Mouse (Mus musculus): ENCODE measurements at regions not wholly inside any gene's neighbourhood (a gene's known extent, or its start where the extent isn't known, plus 50 kb on each side); places are given as distances from the start of the nearest gene placed in this dataset.
"Not testable (repeated sequence)": the region's sequence is repeated elsewhere in the genome, so short reads cannot be mapped to it uniquely, and the experiment has no call there.

DNA sequence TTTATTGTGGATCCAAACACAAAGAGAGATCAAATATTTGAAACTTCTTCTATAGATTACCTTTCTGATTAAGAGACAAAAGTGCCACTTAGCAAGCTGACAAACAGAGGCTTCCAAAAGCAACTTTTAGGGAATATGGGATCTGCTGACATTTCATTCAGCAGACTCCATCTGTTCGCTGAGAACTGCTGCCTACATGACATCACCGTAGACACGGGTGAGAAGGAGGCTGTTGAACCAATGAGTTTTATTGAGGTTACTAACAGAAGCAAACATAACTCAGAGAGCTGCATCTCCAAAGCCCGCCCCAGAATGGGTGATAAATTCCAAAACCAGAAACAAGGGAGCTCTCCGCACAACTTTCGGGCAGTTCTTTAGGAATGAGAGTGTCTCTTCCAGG, 111.8 kb upstream of the Tmem106b start:
- no peak overlapping the region for H3K4me3 ChIP-seq (ENCODE audit: low read depth, low read length)
- H3K27ac ChIP-seq (replicated peaks), result no peak overlapping the region
- TF ChIP-seq CTCF (IDR thresholded peaks at IDR 0.05; ENCODE audit: low read depth), result no peak
- no peak for TF ChIP-seq EP300 (optimal IDR thresholded peaks at IDR 0.05)
- H3K4me1 ChIP-seq (replicated peaks; ENCODE audit: control insufficient read depth, insufficient read depth), result no peaks in the 10 kb centered on the region
- no peaks in the 10 kb centered on the region for H3K9me3 ChIP-seq (ENCODE audit: control insufficient read depth, low read length)
- no peaks in the 10 kb centered on the region for H3K36me3 ChIP-seq (ENCODE audit: control insufficient read depth, insufficient read depth, low read length)
- H3K9ac ChIP-seq (ENCODE audit: low read length), result no peak overlapping the region
- no peaks in the 10 kb centered on the region for H3K27me3 ChIP-seq (ENCODE audit: control insufficient read depth, insufficient read depth, low read length)
- ATAC-seq (ENCODE audit: low FRiP score, low TSS enrichment), result no peak
- no peak overlapping the region for H3K4me2 ChIP-seq (replicated peaks; ENCODE audit: low read depth)
- DNase-seq (ENCODE audit: low spot score), result no peak
- WGBS, result 67% methylated on average over 6 of the region's 6 CpGs

- H3K4me3 ChIP-seq (ENCODE audit: low read depth, low read length), result no peak overlapping the region
- H3K27ac ChIP-seq (replicated peaks), result no peak overlapping the region
- no peaks in the 10 kb centered on the region for H3K27me3 ChIP-seq (ENCODE audit: control insufficient read depth, insufficient read depth, low read length)
- H3K4me1 ChIP-seq (replicated peaks; ENCODE audit: control insufficient read depth, insufficient read depth), result no peaks in the 10 kb centered on the region
- ATAC-seq (ENCODE audit: low FRiP score, low TSS enrichment) (no peak), DNase-seq (ENCODE audit: low spot score) (no peak)
- no peaks in the 10 kb centered on the region for H3K36me3 ChIP-seq (ENCODE audit: control insufficient read depth, insufficient read depth, low read length)
- H3K9ac ChIP-seq (ENCODE audit: low read length), result no peak overlapping the region
- 63% methylated on average over 3 of the region's 3 CpGs for WGBS
- H3K4me2 ChIP-seq (replicated peaks; ENCODE audit: low read depth), result no peak overlapping the region
- TF ChIP-seq CTCF (IDR thresholded peaks at IDR 0.05; ENCODE audit: low read depth) (no peak), EP300 (optimal IDR thresholded peaks at IDR 0.05) (no peak)
- H3K9me3 ChIP-seq (ENCODE audit: control insufficient read depth, low read length), result no peaks in the 10 kb centered on the region
These were observed 157.9 kb upstream of the Tmem106b start for GRCm38 (mm10) chr6:12911610-12912009.

DNA sequence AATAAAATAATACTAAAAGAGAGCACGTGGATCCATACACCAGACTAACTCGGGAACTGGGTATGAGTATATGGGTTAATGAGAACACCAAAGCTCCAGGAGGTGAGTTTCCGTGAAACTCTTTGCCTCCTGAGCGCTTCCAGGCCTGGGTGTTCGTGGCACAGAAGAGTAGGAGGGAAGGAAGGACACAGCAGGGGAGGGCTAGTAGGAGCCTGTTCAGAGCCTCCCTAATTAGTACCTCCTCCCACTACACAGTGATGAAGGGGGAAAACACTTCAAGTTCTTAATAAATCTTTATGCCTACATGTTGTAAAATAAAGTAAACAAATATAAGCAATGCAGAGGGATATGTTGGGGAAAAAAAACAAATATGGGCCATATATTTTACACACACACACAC, 143.7 kb upstream of the Thsd7a start:
- no peak for TF ChIP-seq CTCF (IDR thresholded peaks at IDR 0.05; ENCODE audit: low read depth)
- TF ChIP-seq EP300 (optimal IDR thresholded peaks at IDR 0.05), result no peak
- H3K9ac ChIP-seq (ENCODE audit: low read length), result no peak overlapping the region
- no peak for ATAC-seq (ENCODE audit: low FRiP score, low TSS enrichment)
- no peak overlapping the region for H3K27ac ChIP-seq (replicated peaks)
- no peaks in the 10 kb centered on the region for H3K27me3 ChIP-seq (ENCODE audit: control insufficient read depth, insufficient read depth, low read length)
- DNase-seq (ENCODE audit: low spot score), result no peak
- no peaks in the 10 kb centered on the region for H3K4me1 ChIP-seq (replicated peaks; ENCODE audit: control insufficient read depth, insufficient read depth)
- WGBS, result 73% methylated on average over 5 of the region's 5 CpGs
- no peaks in the 10 kb centered on the region for H3K36me3 ChIP-seq (ENCODE audit: control insufficient read depth, insufficient read depth, low read length)
- H3K9me3 ChIP-seq (ENCODE audit: control insufficient read depth, low read length), result no peaks in the 10 kb centered on the region
- no peak overlapping the region for H3K4me2 ChIP-seq (replicated peaks; ENCODE audit: low read depth)
- no peak overlapping the region for H3K4me3 ChIP-seq (ENCODE audit: low read depth, low read length)

GRCm38 (mm10) chr6:12876947-12877346, 127.7 kb upstream of the Thsd7a start:
- not testable (repeated sequence) for DNase-seq (ENCODE audit: low spot score); H3K4me1 ChIP-seq (replicated peaks; ENCODE audit: control insufficient read depth, insufficient read depth); ATAC-seq (ENCODE audit: low FRiP score, low TSS enrichment); H3K4me2 ChIP-seq (replicated peaks; ENCODE audit: low read depth); H3K27me3 ChIP-seq (ENCODE audit: control insufficient read depth, insufficient read depth, low read length); H3K9me3 ChIP-seq (ENCODE audit: control insufficient read depth, low read length); H3K27ac ChIP-seq (replicated peaks); H3K9ac ChIP-seq (ENCODE audit: low read length); H3K36me3 ChIP-seq (ENCODE audit: control insufficient read depth, insufficient read depth, low read length); H3K4me3 ChIP-seq (ENCODE audit: low read depth, low read length)
- 77% methylated on average over 1 of the region's 1 CpGs for WGBS

DNA sequence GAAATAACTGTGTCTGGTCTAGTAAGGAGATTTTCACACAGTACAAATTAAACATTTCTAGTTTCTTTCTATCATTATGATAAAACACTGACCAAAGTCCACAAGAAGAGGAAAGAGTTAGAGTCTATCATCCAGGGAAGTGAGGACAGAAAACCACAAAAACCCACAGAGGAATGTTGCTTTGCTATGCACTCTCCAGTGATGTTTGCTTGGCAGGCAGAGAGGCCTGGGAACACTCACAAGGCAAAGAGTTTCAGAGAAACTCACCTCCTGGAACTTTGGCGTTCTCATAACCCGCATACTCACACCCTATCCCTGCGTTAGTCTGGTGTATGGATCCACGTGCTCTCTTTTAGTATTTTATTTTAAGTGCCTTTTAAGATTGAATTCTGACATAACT, 127.2 kb upstream of the Thsd7a start:
- Histone ChIP-seq H3K4me1 (replicated peaks; ENCODE audit: control insufficient read depth, insufficient read depth) (no peaks in the 10 kb centered on the region), H3K36me3 (ENCODE audit: control insufficient read depth, insufficient read depth, low read length) (no peaks in the 10 kb centered on the region), H3K4me2 (replicated peaks; ENCODE audit: low read depth) (no peak overlapping the region), H3K9me3 (ENCODE audit: control insufficient read depth, low read length) (no peaks in the 10 kb centered on the region), H3K4me3 (ENCODE audit: low read depth, low read length) (no peak overlapping the region), H3K9ac (ENCODE audit: low read length) (no peak overlapping the region), H3K27me3 (ENCODE audit: control insufficient read depth, insufficient read depth, low read length) (no peaks in the 10 kb centered on the region), H3K27ac (replicated peaks) (no peak overlapping the region)
- DNase-seq (ENCODE audit: low spot score) (no peak), ATAC-seq (ENCODE audit: low FRiP score, low TSS enrichment) (no peak)
- whole genome bisulfite sequencing, result 41% methylated on average over 4 of the region's 4 CpGs
- TF ChIP-seq CTCF (IDR thresholded peaks at IDR 0.05; ENCODE audit: low read depth) (no peak), EP300 (optimal IDR thresholded peaks at IDR 0.05) (no peak)

GRCm38 (mm10) chr6:12868251-12868650, 119.0 kb upstream of the Thsd7a start:
- Histone ChIP-seq H3K9me3 (ENCODE audit: control insufficient read depth, low read length) (no peaks in the 10 kb centered on the region), H3K9ac (ENCODE audit: low read length) (no peak overlapping the region), H3K4me2 (replicated peaks; ENCODE audit: low read depth) (no peak overlapping the region), H3K36me3 (ENCODE audit: control insufficient read depth, insufficient read depth, low read length) (no peaks in the 10 kb centered on the region), H3K27me3 (ENCODE audit: control insufficient read depth, insufficient read depth, low read length) (no peaks in the 10 kb centered on the region), H3K4me1 (replicated peaks; ENCODE audit: control insufficient read depth, insufficient read depth) (no peaks in the 10 kb centered on the region), H3K4me3 (ENCODE audit: low read depth, low read length) (no peak overlapping the region), H3K27ac (replicated peaks) (no peak overlapping the region)
- TF ChIP-seq EP300 (optimal IDR thresholded peaks at IDR 0.05) (no peak), CTCF (IDR thresholded peaks at IDR 0.05; ENCODE audit: low read depth) (no peak)
- WGBS, result 41% methylated on average over 4 of the region's 4 CpGs
- DNase-seq (ENCODE audit: low spot score), result no peak
- ATAC-seq (ENCODE audit: low FRiP score, low TSS enrichment), result no peak
